Mouse (Mus musculus) layer of hippocampus, adult 2 months (tissue): ENCODE measurements around the gene Myrip. TPM values are rescaled to one million over a fixed set of nuclear protein-coding genes. Genes with fewer than 3 reads are reported as not detected.
"Not testable (repeated sequence)": the region's sequence is repeated elsewhere in the genome, so short reads cannot be mapped to it uniquely, and the experiment has no call there.

ENCODE experiments used
- DNase-seq, 2 experiments: peaks; one replicate each; pipeline ENCODE4 v3.0.0; 2022; ENCODE audit warnings: low spot score in 2 of 2
- H3K27ac ChIP-seq: fragments of 200-600 bp; 2 replicates; pipeline ENCODE4 v1.8.1; 2022
- H3K4me3 ChIP-seq: fragments of 200-600 bp; 2 replicates; pipeline ENCODE4 v1.8.1; 2022; ENCODE audit warnings: mild to moderate bottlenecking
- CTCF ChIP-seq: fragments of 200-600 bp; conservative IDR thresholded peaks from 2 replicates; pipeline ENCODE4 v1.8.1; 2022; ENCODE audit warnings: antibody characterized with exemption, mild to moderate bottlenecking, moderate library complexity
- total RNA-seq, 2 experiments: library from RNA; stranded (reverse); gene quantifications; 2 replicates each; pipeline ENCODE4 v1.2.3; 2021

Myrip gene
- total RNA-seq, 2 experiments from 2014 or later, result 54.7 to 58.7 TPM

GRCm38 (mm10) chr9:120302980-120303452 is 1.7 kb downstream of the Myrip start:
- no peak for TF ChIP-seq CTCF
- no peak for DNase-seq
- peak overlapping the region; percentile 69 for H3K4me3 ChIP-seq
- H3K27ac ChIP-seq, result peak overlapping the region; percentile 85

GRCm38 (mm10) chr9:120303453-120304299 is 2.4 kb downstream of the Myrip start:
- Histone ChIP-seq H3K27ac (peak overlapping the region; percentile 94), H3K4me3 (peak overlapping the region; percentile 88)
- peak; percentile 66 for TF ChIP-seq CTCF

GRCm38 (mm10) chr9:120304300-120305137 is 3.2 kb downstream of the Myrip start:
- H3K27ac ChIP-seq, result peak overlapping the region; percentile 94
- no peak for TF ChIP-seq CTCF
- peak in 1 of 2 experiments; percentile 31 for DNase-seq
- H3K4me3 ChIP-seq, result peak overlapping the region; percentile 88

More at GRCm38 (mm10) chr9:120303453-120304299, 2.4 kb downstream of the Myrip start:
- peak; percentile 73 to 76 for DNase-seq

GRCm38 (mm10) chr9:120315171-120315570 is 13.9 kb downstream of the Myrip start:
- no peak for TF ChIP-seq CTCF
- H3K27ac ChIP-seq, result no peak overlapping the region
- no peak overlapping the region for H3K4me3 ChIP-seq
- DNase-seq, result no peak

GRCm38 (mm10) chr9:120319099-120319498 is 17.8 kb downstream of the Myrip start:
- no peak for DNase-seq
- TF ChIP-seq CTCF, result no peak
- Histone ChIP-seq H3K4me3 (no peak overlapping the region), H3K27ac (no peak overlapping the region)

GRCm38 (mm10) chr9:120320573-120320972 is 19.3 kb downstream of the Myrip start:
- no peak for DNase-seq
- Histone ChIP-seq H3K27ac (no peak overlapping the region), H3K4me3 (no peak overlapping the region)
- TF ChIP-seq CTCF, result no peak

GRCm38 (mm10) chr9:120322702-120323426 is 21.6 kb downstream of the Myrip start:
- no peak for TF ChIP-seq CTCF
- DNase-seq, result peak; percentile 19 to 23
- H3K4me3 ChIP-seq, result no peak overlapping the region
- H3K27ac ChIP-seq, result peak overlapping the region; percentile 23; the same call in 1 of the 2 replicates

- not testable (repeated sequence) for H3K4me3 ChIP-seq, H3K27ac ChIP-seq, DNase-seq
Measured at GRCm38 (mm10) chr9:120331048-120331447, 29.7 kb downstream of the Myrip start.

GRCm38 (mm10) chr9:120338172-120338571 is 36.9 kb downstream of the Myrip start:
- DNase-seq, result no peak
- Histone ChIP-seq H3K27ac (0 out of 2 replicates have a peak overlapping the region, but pooled peaks have one; percentile 23), H3K4me3 (no peak overlapping the region)
- no peak for TF ChIP-seq CTCF

GRCm38 (mm10) chr9:120339975-120340695 is 38.8 kb downstream of the Myrip start:
- TF ChIP-seq CTCF, result no peak
- no peak overlapping the region for H3K27ac ChIP-seq
- DNase-seq, result no peak
- no peak overlapping the region for H3K4me3 ChIP-seq

GRCm38 (mm10) chr9:120343123-120343790 is 41.9 kb downstream of the Myrip start:
- no peak for DNase-seq
- no peak overlapping the region for H3K4me3 ChIP-seq
- H3K27ac ChIP-seq, result peak overlapping the region; percentile 69; the same call in 1 of the 2 replicates
- no peak for TF ChIP-seq CTCF
